Mouse (Mus musculus) cerebellum, adult 2 months (tissue): ENCODE measurements around the gene Lyz2. TPM values are rescaled to one million over a fixed set of nuclear protein-coding genes. Genes with fewer than 3 reads are reported as not detected.
"Not testable (repeated sequence)": the region's sequence is repeated elsewhere in the genome, so short reads cannot be mapped to it uniquely, and the experiment has no call there.

Experiments used
- DNase-seq, 2 experiments: peaks; one replicate each; pipeline ENCODE4 v3.0.0; 2021
- H3K27ac ChIP-seq: fragments of 200-500 bp; 2 replicates; pipeline ENCODE4 v1.5.1; 2012; ENCODE audit warnings: low read length, control low read depth, inconsistent platforms; ENCODE audit not compliant: insufficient read depth
- H3K27me3 ChIP-seq: fragments of 200-500 bp; 2 replicates; pipeline ENCODE4 v1.6.1; 2012; ENCODE audit warnings: inconsistent platforms, mild to moderate bottlenecking, low read length, moderate library complexity; ENCODE audit not compliant: control insufficient read depth, insufficient read depth
- H3K4me1 ChIP-seq: fragments of 200-500 bp; 2 replicates; pipeline ENCODE4 v1.6.1; 2011; ENCODE audit warnings: low read length; ENCODE audit not compliant: control insufficient read depth, insufficient read depth
- H3K4me3 ChIP-seq: fragments of 200-500 bp; replicated peaks from 2 replicates; pipeline ENCODE3; 2011; ENCODE audit warnings: mild to moderate bottlenecking, low read depth, low read length, control low read depth; ENCODE audit not compliant: insufficient read depth
- CTCF ChIP-seq: fragments of 200-500 bp; IDR thresholded peaks from 2 replicates; pipeline ENCODE4 v1.5.1; 2011; ENCODE audit warnings: low read depth, mild to moderate bottlenecking, control low read depth, low read length, moderate library complexity, borderline replicate concordance; ENCODE audit not compliant: insufficient read depth
- POLR2A ChIP-seq: fragments of 200-500 bp; IDR thresholded peaks from 2 replicates; pipeline ENCODE4 v1.6.1; 2011; ENCODE audit warnings: low read length, control low read depth, borderline replicate concordance; ENCODE audit not compliant: insufficient read depth
- WGBS: fragments of 180-500 bp; shearing (Covaris S2); methylation state at CpG from one replicate; pipeline ENCODE4 v1.1.7; 2018; 5-methylcytosine and 5-hydroxymethylcytosine counted together
- polyA plus RNA-seq: library from polyadenylated mRNA; depleted of rRNA; stranded (reverse); fragments of >200 nt; gene quantifications from 2 replicates; pipeline ENCODE4 v1.2.3, GENCODE M21; 2012

The Lyz2 gene
- polyA plus RNA-seq, 1 experiment = 11.3 TPM

- 90% methylated on average over 5 of the region's 5 CpGs for WGBS
- no peak for DNase-seq
- no peak overlapping the region for H3K4me3 ChIP-seq
- no peaks in the 10 kb centered on the region for H3K27me3 ChIP-seq
- no peak overlapping the region for H3K27ac ChIP-seq
- TF ChIP-seq POLR2A (no peak), CTCF (no peak)
- no peaks in the 10 kb centered on the region for H3K4me1 ChIP-seq
These were observed 22.2 kb upstream of the Lyz2 start for GRCm38 (mm10) chr10:117304371-117304770.

- Histone ChIP-seq H3K27ac (no peak overlapping the region), H3K4me3 (no peak overlapping the region), H3K4me1 (no peaks in the 10 kb centered on the region), H3K27me3 (no peaks in the 10 kb centered on the region)
- no peak for TF ChIP-seq POLR2A
- no peak for TF ChIP-seq CTCF
- WGBS = 92% methylated on average over 1 of the region's 1 CpGs
- no peak for DNase-seq
These were observed 19.6 kb upstream of the Lyz2 start for GRCm38 (mm10) chr10:117301688-117302087.

- TF ChIP-seq POLR2A (no peak), CTCF (no peak)
- WGBS = 80% methylated on average over 5 of the region's 5 CpGs
- DNase-seq = no peak
These were observed 17.9 kb upstream of the Lyz2 start for GRCm38 (mm10) chr10:117299901-117300520.

GRCm38 (mm10) chr10:117299106-117299505 lies 17.0 kb upstream of the Lyz2 start:
- Histone ChIP-seq H3K4me1 (no peaks in the 10 kb centered on the region), H3K4me3 (no peak overlapping the region), H3K27me3 (no peaks in the 10 kb centered on the region), H3K27ac (no peak overlapping the region)
- TF ChIP-seq CTCF (no peak), POLR2A (no peak)
- 83% methylated on average over 4 of the region's 4 CpGs for WGBS
- no peak for DNase-seq

More at GRCm38 (mm10) chr10:117299901-117300520, 17.9 kb upstream of the Lyz2 start:
- H3K27me3 ChIP-seq = no peaks in the 10 kb centered on the region
- H3K27ac ChIP-seq = no peak overlapping the region
- H3K4me1 ChIP-seq = no peaks in the 10 kb centered on the region
- H3K4me3 ChIP-seq = no peak overlapping the region

- Histone ChIP-seq H3K4me1 (no peaks in the 10 kb centered on the region), H3K27me3 (no peaks in the 10 kb centered on the region), H3K27ac (no peak overlapping the region), H3K4me3 (no peak overlapping the region)
- WGBS = 83% methylated on average over 6 of the region's 6 CpGs
- TF ChIP-seq CTCF = no peak
- TF ChIP-seq POLR2A = no peak
- no peak for DNase-seq
These were observed 16.2 kb upstream of the Lyz2 start for GRCm38 (mm10) chr10:117298336-117298735.

GRCm38 (mm10) chr10:117292671-117293070 lies 10.6 kb upstream of the Lyz2 start, which contains the start of gene Lyz1:
Lyz1 (minus strand) TSS chr10:117292868.
- TF ChIP-seq CTCF (no peak), POLR2A (no peak)
- no peak for DNase-seq
- no peak within 1 kb of the TSS for H3K4me3 ChIP-seq
- H3K4me1 ChIP-seq = no peaks in the 10 kb centered on the region
- no peaks in the 10 kb centered on the region for H3K27me3 ChIP-seq
- no peak within 1 kb of the TSS for H3K27ac ChIP-seq
- WGBS = 36% methylated on average over 5 of the region's 5 CpGs

GRCm38 (mm10) chr10:117290936-117291335 lies 8.8 kb upstream of the Lyz2 start:
- H3K27me3 ChIP-seq, H3K4me3 ChIP-seq, H3K27ac ChIP-seq, DNase-seq, H3K4me1 ChIP-seq: not testable (repeated sequence)
- 86% methylated on average over 6 of the region's 6 CpGs for WGBS

- H3K27me3 ChIP-seq = no peaks in the 10 kb centered on the region
- TF ChIP-seq CTCF (no peak), POLR2A (no peak)
- no peak overlapping the region for H3K27ac ChIP-seq
- 48% methylated on average over 6 of the region's 6 CpGs for WGBS
- H3K4me1 ChIP-seq = no peaks in the 10 kb centered on the region
- H3K4me3 ChIP-seq = no peak overlapping the region
- no peak for DNase-seq
These were observed 8.1 kb upstream of the Lyz2 start for GRCm38 (mm10) chr10:117290046-117290870.

GRCm38 (mm10) chr10:117289034-117289505 lies 6.9 kb upstream of the Lyz2 start:
- H3K27me3 ChIP-seq, DNase-seq, H3K4me3 ChIP-seq, H3K4me1 ChIP-seq, H3K27ac ChIP-seq: not testable (repeated sequence)
- 82% methylated on average over 5 of the region's 5 CpGs for WGBS
